Mouse (Mus musculus) limb, embryonic 12.5 days (tissue): ENCODE data around the gene Fam241b. TPM values are rescaled to one million over a fixed set of nuclear protein-coding genes. Genes with fewer than 3 reads are reported as not detected.

Source experiments
- ATAC-seq: fragments of 200-750 bp; cut with Nextera tagmentation; 2 replicates; pipeline ENCODE4 v1.8.0; 2017; ENCODE audit warnings: low read depth, moderate TSS enrichment; ENCODE audit not compliant: insufficient number of reproducible peaks, insufficient read depth, low FRiP score, low TSS enrichment
- H3K27ac ChIP-seq: fragments of 300-500 bp; sonication (generic); 2 replicates; pipeline ENCODE4 v1.5.1; 2016; ENCODE audit warnings: mild to moderate bottlenecking, moderate library complexity
- H3K27me3 ChIP-seq: fragments of 300-500 bp; sonication (generic); 2 replicates; pipeline ENCODE4 v1.6.1; 2016; ENCODE audit warnings: mild to moderate bottlenecking, moderate library complexity
- H3K36me3 ChIP-seq: fragments of 300-500 bp; sonication (generic); 2 replicates; pipeline ENCODE4 v1.6.1; 2016; ENCODE audit warnings: mild to moderate bottlenecking, moderate library complexity
- H3K4me1 ChIP-seq: fragments of 300-500 bp; sonication (generic); replicated peaks from 2 replicates; pipeline ENCODE4 v1.6.1; 2016
- H3K4me2 ChIP-seq: fragments of 300-500 bp; sonication (generic); 2 replicates; pipeline ENCODE4 v1.6.1; 2016; ENCODE audit warnings: mild to moderate bottlenecking, moderate library complexity
- H3K4me3 ChIP-seq: fragments of 300-500 bp; sonication (generic); replicated peaks from 2 replicates; pipeline ENCODE4 v1.5.1; 2016; ENCODE audit warnings: mild to moderate bottlenecking
- H3K9ac ChIP-seq: fragments of 300-500 bp; sonication (generic); replicated peaks from 2 replicates; pipeline ENCODE4 v1.6.1; 2016; ENCODE audit warnings: mild to moderate bottlenecking, moderate library complexity
- H3K9me3 ChIP-seq: fragments of 300-500 bp; sonication (generic); 2 replicates; pipeline ENCODE4 v1.6.1; 2016; ENCODE audit warnings: mild to moderate bottlenecking, moderate library complexity
- WGBS: fragments of 180-500 bp; shearing (Covaris S2); methylation state at CpG from one replicate; pipeline ENCODE4 v1.1.7; 2016; 5-methylcytosine and 5-hydroxymethylcytosine counted together
- polyA plus RNA-seq: library from polyadenylated mRNA; unstranded; fragments of >200 nt; fragmentation: Nextera tagmentation; extraction: Ambion mirVana; gene quantifications from 2 replicates; pipeline ENCODE4 v1.2.1, GENCODE M21; 2016

Fam241b gene
- polyA plus RNA-seq, 1 experiment from 2014 or later, result 18.7 TPM

GRCm38 (mm10) chr10:62173941-62174448 is 30.3 kb upstream of the Fam241b start:
- Histone ChIP-seq H3K4me2 (no peak overlapping the region), H3K4me3 (no peak overlapping the region), H3K27me3 (peaks cover 26% of the 10 kb centered on the region), H3K9ac (no peak overlapping the region), H3K4me1 (peaks cover 8% of the 10 kb centered on the region), H3K27ac (no peak overlapping the region), H3K36me3 (no peaks in the 10 kb centered on the region), H3K9me3 (no peaks in the 10 kb centered on the region)
- 31% methylated on average over 9 of the region's 9 CpGs for WGBS
- no peak for ATAC-seq

GRCm38 (mm10) chr10:62172841-62173553 is 29.3 kb upstream of the Fam241b start:
- H3K27ac ChIP-seq, result no peak overlapping the region
- WGBS, result 6% methylated on average over 9 of the region's 9 CpGs
- H3K4me3 ChIP-seq, result no peak overlapping the region
- ATAC-seq, result no peak
- H3K36me3 ChIP-seq, result no peaks in the 10 kb centered on the region
- peaks cover 26% of the 10 kb centered on the region for H3K27me3 ChIP-seq
- peaks cover 8% of the 10 kb centered on the region for H3K4me1 ChIP-seq
- H3K9ac ChIP-seq, result no peak overlapping the region; the same call in 1 of the 2 replicates
- no peak overlapping the region for H3K4me2 ChIP-seq
- H3K9me3 ChIP-seq, result no peaks in the 10 kb centered on the region

GRCm38 (mm10) chr10:62162410-62162809 is 18.7 kb upstream of the Fam241b start:
- Histone ChIP-seq H3K27ac (no peak overlapping the region), H3K36me3 (no peaks in the 10 kb centered on the region), H3K27me3 (0 out of 2 replicates have a peak, but pooled peaks cover 4% of the 10 kb centered on the region), H3K4me2 (no peak overlapping the region), H3K4me3 (no peak overlapping the region), H3K9ac (no peak overlapping the region), H3K9me3 (no peaks in the 10 kb centered on the region), H3K4me1 (no peaks in the 10 kb centered on the region)
- 62% methylated on average over 10 of the region's 10 CpGs for whole genome bisulfite sequencing
- ATAC-seq, result no peak

GRCm38 (mm10) chr10:62149929-62150328 is 6.2 kb upstream of the Fam241b start:
- no peak overlapping the region for H3K4me2 ChIP-seq
- H3K4me3 ChIP-seq, result no peak overlapping the region
- 60% methylated on average over 7 of the region's 7 CpGs for WGBS
- no peaks in the 10 kb centered on the region for H3K36me3 ChIP-seq
- no peak for ATAC-seq
- no peaks in the 10 kb centered on the region for H3K4me1 ChIP-seq
- H3K27ac ChIP-seq, result no peak overlapping the region
- peaks cover 36% of the 10 kb centered on the region; the same call in 1 of the 2 replicates for H3K27me3 ChIP-seq
- no peak overlapping the region for H3K9ac ChIP-seq
- no peaks in the 10 kb centered on the region for H3K9me3 ChIP-seq

- H3K36me3 ChIP-seq, result no peaks in the 10 kb centered on the region
- H3K27ac ChIP-seq, result no peak overlapping the region
- no peak overlapping the region for H3K9ac ChIP-seq
- H3K4me2 ChIP-seq, result no peak overlapping the region
- peaks cover 44% of the 10 kb centered on the region for H3K27me3 ChIP-seq
- WGBS, result 61% methylated on average over 12 of the region's 12 CpGs
- ATAC-seq, result no peak
- no peak overlapping the region for H3K4me3 ChIP-seq
- no peaks in the 10 kb centered on the region for H3K9me3 ChIP-seq
- H3K4me1 ChIP-seq, result no peaks in the 10 kb centered on the region
These were observed 3.9 kb upstream of the Fam241b start for GRCm38 (mm10) chr10:62147466-62148248.

GRCm38 (mm10) chr10:62145957-62146356 is 2.2 kb upstream of the Fam241b start:
- peaks cover 39% of the 10 kb centered on the region for H3K27me3 ChIP-seq
- H3K27ac ChIP-seq, result no peak overlapping the region
- no peaks in the 10 kb centered on the region for H3K9me3 ChIP-seq
- WGBS, result 55% methylated on average over 5 of the region's 5 CpGs
- H3K36me3 ChIP-seq, result no peaks in the 10 kb centered on the region
- ATAC-seq, result no peak
- H3K9ac ChIP-seq, result no peak overlapping the region
- H3K4me1 ChIP-seq, result no peaks in the 10 kb centered on the region
- H3K4me2 ChIP-seq, result no peak overlapping the region
- no peak overlapping the region for H3K4me3 ChIP-seq

- ATAC-seq, result no peak
- Histone ChIP-seq H3K4me1 (peaks cover 9% of the 10 kb centered on the region), H3K9me3 (no peaks in the 10 kb centered on the region), H3K4me2 (no peak overlapping the region), H3K36me3 (no peaks in the 10 kb centered on the region), H3K4me3 (no peak overlapping the region), H3K9ac (no peak overlapping the region), H3K27me3 (peaks cover 65% of the 10 kb centered on the region), H3K27ac (no peak overlapping the region)
- WGBS, result 11% methylated on average over 3 of the region's 3 CpGs
These were observed 5.7 kb downstream of the Fam241b start for GRCm38 (mm10) chr10:62138040-62138439.

GRCm38 (mm10) chr10:62137150-62137549 is 6.6 kb downstream of the Fam241b start:
- Histone ChIP-seq H3K36me3 (no peaks in the 10 kb centered on the region), H3K27ac (no peak overlapping the region), H3K9ac (no peak overlapping the region), H3K9me3 (no peaks in the 10 kb centered on the region), H3K4me1 (peaks cover 17% of the 10 kb centered on the region), H3K4me2 (no peak overlapping the region), H3K27me3 (peaks cover 74% of the 10 kb centered on the region), H3K4me3 (no peak overlapping the region)
- 11% methylated on average over 4 of the region's 4 CpGs for WGBS
- ATAC-seq, result no peak

- H3K9me3 ChIP-seq, result no peaks in the 10 kb centered on the region
- H3K9ac ChIP-seq, result no peak overlapping the region
- no peak overlapping the region for H3K4me3 ChIP-seq
- H3K4me2 ChIP-seq, result no peak overlapping the region
- no peaks in the 10 kb centered on the region for H3K36me3 ChIP-seq
- no peak for ATAC-seq
- H3K27ac ChIP-seq, result no peak overlapping the region
- H3K27me3 ChIP-seq, result peaks cover 86% of the 10 kb centered on the region
- peaks cover 17% of the 10 kb centered on the region for H3K4me1 ChIP-seq
- 6% methylated on average over 8 of the region's 8 CpGs for WGBS
These were observed 7.8 kb downstream of the Fam241b start for GRCm38 (mm10) chr10:62135696-62136470.

GRCm38 (mm10) chr10:62132691-62133281 is 10.9 kb downstream of the Fam241b start, which contains the start of gene Neurog3:
Gene Neurog3 (plus strand): TSS chr10:62133090.
- ATAC-seq, result no peak
- no peaks in the 10 kb centered on the region for H3K36me3 ChIP-seq
- peaks cover 99% of the 10 kb centered on the region for H3K27me3 ChIP-seq
- peak within 1 kb of the TSS; percentile 33 for H3K4me3 ChIP-seq
- WGBS, result under 1% methylated on average over 29 of the region's 29 CpGs
- peak within 1 kb of the TSS; percentile 58 for H3K4me2 ChIP-seq
- H3K4me1 ChIP-seq, result peaks cover 17% of the 10 kb centered on the region
- H3K9ac ChIP-seq, result no peak within 1 kb of the TSS
- H3K9me3 ChIP-seq, result no peaks in the 10 kb centered on the region
- H3K27ac ChIP-seq, result no peak within 1 kb of the TSS
